Mouse (Mus musculus) heart, embryonic 14.5 days (tissue): ENCODE measurements around the gene B3glct. TPM values are rescaled to one million over a fixed set of nuclear protein-coding genes. Genes with fewer than 3 reads are reported as not detected.

Source experiments
- ATAC-seq: fragments of 200-750 bp; cut with Nextera tagmentation; 2 replicates; pipeline ENCODE4 v1.8.0; 2017; ENCODE audit warnings: low read depth, moderate TSS enrichment; ENCODE audit not compliant: insufficient number of reproducible peaks, insufficient read depth, low FRiP score
- H3K27ac ChIP-seq, 2 experiments: fragments of 200-500 bp in 1 of 2; fragments of 300-500 bp in 1 of 2; sonication (generic) in 1 of 2; replicated peaks in 1 of 2; 2 replicates each; pipeline ENCODE4 v1.5.1; 2012 to 2014; ENCODE audit warnings: low read depth in 2 of 2, low read length in 2 of 2, control low read depth in 1 of 2, mild to moderate bottlenecking in 1 of 2, mixed read lengths in 1 of 2; ENCODE audit not compliant: control insufficient read depth in 1 of 2, insufficient read depth in 1 of 2
- H3K27me3 ChIP-seq: fragments of 300-500 bp; sonication (generic); 2 replicates; pipeline ENCODE4 v1.6.1; 2014; ENCODE audit warnings: mild to moderate bottlenecking, low read length, control low read depth; ENCODE audit not compliant: control insufficient read depth, insufficient read depth
- H3K36me3 ChIP-seq: fragments of 300-500 bp; sonication (generic); 2 replicates; pipeline ENCODE4 v1.6.1; 2014; ENCODE audit warnings: mild to moderate bottlenecking, control low read depth, low read length, mixed read lengths; ENCODE audit not compliant: control insufficient read depth, insufficient read depth
- H3K4me1 ChIP-seq, 2 experiments: fragments of 200-500 bp in 1 of 2; fragments of 300-500 bp in 1 of 2; sonication (generic) in 1 of 2; 2 replicates each; pipeline ENCODE4 v1.6.1; 2012 to 2014; ENCODE audit warnings: low read length in 2 of 2, control low read depth in 1 of 2, mixed read lengths in 1 of 2; ENCODE audit not compliant: control insufficient read depth in 2 of 2, insufficient read depth in 2 of 2
- H3K4me2 ChIP-seq: fragments of 300-500 bp; sonication (generic); 2 replicates; pipeline ENCODE4 v1.6.1; 2014; ENCODE audit warnings: mild to moderate bottlenecking, low read length
- H3K4me3 ChIP-seq, 2 experiments: fragments of 200-500 bp in 1 of 2; fragments of 300-500 bp in 1 of 2; sonication (generic) in 1 of 2; 2 replicates each; pipeline ENCODE4 v1.5.1; 2012 to 2014; ENCODE audit warnings: low read length in 2 of 2, mild to moderate bottlenecking in 2 of 2, control low read depth in 1 of 2, low read depth in 1 of 2, moderate library complexity in 1 of 2; ENCODE audit not compliant: control insufficient read depth in 1 of 2, insufficient read depth in 1 of 2
- H3K9ac ChIP-seq: fragments of 300-500 bp; sonication (generic); 2 replicates; pipeline ENCODE4 v1.6.1; 2014; ENCODE audit warnings: mild to moderate bottlenecking, low read length
- H3K9me3 ChIP-seq: fragments of 300-500 bp; sonication (generic); 2 replicates; pipeline ENCODE4 v1.6.1; 2016; ENCODE audit warnings: low read length, control low read depth; ENCODE audit not compliant: control insufficient read depth
- WGBS: fragments of 180-500 bp; shearing (Covaris S2); extraction: QIAGEN DNeasy Blood & Tissue Kit; methylation state at CpG from one replicate; pipeline ENCODE4 v1.1.7; 2014; 5-methylcytosine and 5-hydroxymethylcytosine counted together
- polyA plus RNA-seq: library from polyadenylated mRNA; unstranded; fragments of >200 nt; fragmentation: Nextera tagmentation; extraction: Ambion mirVana; gene quantifications from 2 replicates; pipeline ENCODE4 v1.2.1, GENCODE M21; 2014

Gene B3glct
- polyA plus RNA-seq, 1 experiment from 2014 or later = 10.8 TPM

- H3K4me1 ChIP-seq = no peaks in the 10 kb centered on the region
- no peaks in the 10 kb centered on the region for H3K36me3 ChIP-seq
- H3K4me3 ChIP-seq = no peak overlapping the region
- no peaks in the 10 kb centered on the region for H3K9me3 ChIP-seq
- ATAC-seq = no peak
- 56% methylated on average over 6 of the region's 6 CpGs for WGBS
- H3K9ac ChIP-seq = no peak overlapping the region
- H3K27me3 ChIP-seq = no peaks in the 10 kb centered on the region
- no peak overlapping the region for H3K27ac ChIP-seq
- no peak overlapping the region for H3K4me2 ChIP-seq
These were observed 35.7 kb upstream of the B3glct start for GRCm38 (mm10) chr5:149642366-149642765.

DNA sequence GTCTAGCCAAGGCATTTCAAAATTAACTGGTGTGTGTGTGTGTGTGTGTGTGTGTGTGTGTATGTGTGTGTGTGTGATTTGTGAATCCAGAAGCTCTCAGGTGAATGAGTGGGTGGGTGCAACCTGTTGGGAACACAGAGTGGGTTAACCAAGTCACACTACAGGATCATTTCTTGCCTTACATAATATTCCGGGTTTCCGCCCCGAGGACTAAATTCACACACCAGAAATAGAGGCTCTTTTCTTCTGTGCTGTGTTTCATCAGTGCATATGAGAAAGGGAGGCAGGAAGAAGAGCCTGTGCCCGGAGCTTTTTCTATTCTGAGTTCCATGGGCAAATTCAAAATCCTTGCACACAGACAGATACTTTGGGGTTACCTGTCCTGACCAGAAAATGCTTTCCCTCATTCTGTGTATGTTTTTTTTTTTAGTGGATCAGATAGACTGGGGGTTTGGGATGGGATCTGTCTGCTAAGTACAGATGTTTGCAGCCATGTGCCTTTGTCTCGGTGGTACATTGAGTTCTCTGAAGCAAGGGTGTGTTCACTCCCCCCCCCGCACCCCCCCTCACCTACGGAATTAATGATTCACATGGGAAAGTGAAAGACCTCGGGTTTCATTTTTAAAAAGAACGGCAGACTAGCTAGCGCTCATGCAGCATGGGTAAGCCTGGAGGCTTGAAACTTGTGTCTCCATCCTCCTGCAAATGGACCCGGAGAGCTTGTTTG, 35.1 kb upstream of the B3glct start:
- H3K4me3 ChIP-seq = no peak overlapping the region
- H3K36me3 ChIP-seq = no peaks in the 10 kb centered on the region
- no peak overlapping the region for H3K27ac ChIP-seq
- peaks cover 0 to under 1% of the 10 kb centered on the region in 2 experiments; a peak in 2 of 4 replicates for H3K4me1 ChIP-seq
- no peak overlapping the region for H3K9ac ChIP-seq
- 77% methylated on average over 11 of the region's 11 CpGs for WGBS
- H3K9me3 ChIP-seq = no peaks in the 10 kb centered on the region
- H3K27me3 ChIP-seq = no peaks in the 10 kb centered on the region
- ATAC-seq = no peak
- H3K4me2 ChIP-seq = no peak overlapping the region

DNA sequence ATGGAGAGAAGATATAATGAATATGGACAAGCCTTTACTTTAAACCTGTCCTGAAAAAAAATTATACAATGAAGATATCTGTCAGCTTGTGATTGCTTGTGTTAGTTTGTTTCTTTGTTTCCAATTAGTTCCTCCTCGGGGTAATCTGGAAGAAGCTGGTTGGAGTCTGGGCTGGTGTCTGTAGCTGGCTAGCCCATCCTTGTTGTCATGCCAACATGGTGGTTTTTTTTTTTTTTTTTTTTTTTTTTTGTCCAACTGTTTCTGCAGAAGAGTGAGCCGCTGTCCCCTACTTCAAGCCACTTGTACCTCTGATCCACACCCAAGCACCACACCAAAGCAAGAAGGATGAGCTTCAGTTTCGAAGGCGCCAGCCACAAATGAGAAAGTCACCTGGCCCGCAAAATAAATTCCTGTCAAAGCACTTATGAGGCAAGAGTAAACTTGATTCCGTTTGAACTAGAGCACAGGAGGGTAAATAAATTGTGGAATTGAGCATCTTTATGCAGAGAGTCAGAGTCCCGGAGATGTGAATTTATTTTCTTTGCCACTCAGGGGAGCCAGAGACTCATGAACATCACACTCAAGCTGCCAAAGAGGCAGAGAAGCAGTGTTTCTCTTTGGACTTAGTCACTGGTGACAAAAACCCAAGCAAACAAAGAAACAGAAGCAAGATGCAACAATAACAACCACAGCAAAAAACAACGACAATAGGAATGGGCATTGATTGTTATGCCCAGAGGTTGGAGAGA, 30.5 kb upstream of the B3glct start:
- WGBS = 78% methylated on average over 8 of the region's 8 CpGs
- no peaks in the 10 kb centered on the region for H3K27me3 ChIP-seq

GRCm38 (mm10) chr5:149648196-149648595, 29.8 kb upstream of the B3glct start:
- no peaks in the 10 kb centered on the region for H3K36me3 ChIP-seq
- peaks cover 12 to 13% of the 10 kb centered on the region in 2 experiments for H3K4me1 ChIP-seq
- H3K9ac ChIP-seq = no peak overlapping the region
- H3K27ac ChIP-seq = no peak overlapping the region
- 29% methylated on average over 4 of the region's 4 CpGs for WGBS
- H3K9me3 ChIP-seq = no peaks in the 10 kb centered on the region
- no peak overlapping the region for H3K4me2 ChIP-seq
- no peaks in the 10 kb centered on the region for H3K27me3 ChIP-seq
- H3K4me3 ChIP-seq = no peak overlapping the region
- ATAC-seq = no peak

More for the DNA sequence above, 30.5 kb upstream of the B3glct start:
- Histone ChIP-seq H3K36me3 (no peaks in the 10 kb centered on the region), H3K9ac (no peak overlapping the region), H3K4me1 (peaks cover 12 to 13% of the 10 kb centered on the region in 2 experiments), H3K9me3 (no peaks in the 10 kb centered on the region), H3K4me3 (no peak overlapping the region), H3K27ac (no peak overlapping the region), H3K4me2 (no peak overlapping the region)
- no peak for ATAC-seq

DNA sequence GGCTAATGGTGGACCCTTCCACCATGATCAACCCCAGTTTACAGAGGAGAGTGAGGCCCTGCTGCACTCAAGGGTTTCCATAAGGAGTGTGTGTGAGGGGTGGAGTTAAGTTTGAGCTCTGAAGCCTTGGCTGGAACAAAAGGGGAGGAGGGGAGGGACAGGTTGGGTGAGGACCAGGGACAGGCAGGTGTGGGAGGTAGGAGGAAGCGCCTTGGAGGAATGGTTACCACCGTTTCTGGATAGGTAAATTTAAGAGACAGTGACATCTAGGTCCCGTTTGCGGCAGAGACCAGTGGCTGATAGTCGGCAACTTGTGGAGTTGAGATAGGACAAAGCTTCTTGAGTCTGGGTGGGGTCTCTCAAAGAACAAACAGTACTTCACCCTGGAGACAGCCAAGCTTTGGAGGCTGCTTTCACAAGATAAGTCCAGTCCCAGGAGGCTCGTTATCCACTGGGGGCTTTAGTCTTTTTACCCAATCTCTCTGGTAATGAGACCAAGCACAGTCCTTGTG, 29.1 kb upstream of the B3glct start:
- Histone ChIP-seq H3K27me3 (no peaks in the 10 kb centered on the region), H3K4me1 (peaks cover 12 to 13% of the 10 kb centered on the region in 2 experiments), H3K4me3 (no peak overlapping the region), H3K27ac (no peak overlapping the region), H3K9ac (no peak overlapping the region), H3K4me2 (no peak overlapping the region), H3K9me3 (no peaks in the 10 kb centered on the region), H3K36me3 (no peaks in the 10 kb centered on the region)
- WGBS = 34% methylated on average over 6 of the region's 6 CpGs
- ATAC-seq = no peak

DNA sequence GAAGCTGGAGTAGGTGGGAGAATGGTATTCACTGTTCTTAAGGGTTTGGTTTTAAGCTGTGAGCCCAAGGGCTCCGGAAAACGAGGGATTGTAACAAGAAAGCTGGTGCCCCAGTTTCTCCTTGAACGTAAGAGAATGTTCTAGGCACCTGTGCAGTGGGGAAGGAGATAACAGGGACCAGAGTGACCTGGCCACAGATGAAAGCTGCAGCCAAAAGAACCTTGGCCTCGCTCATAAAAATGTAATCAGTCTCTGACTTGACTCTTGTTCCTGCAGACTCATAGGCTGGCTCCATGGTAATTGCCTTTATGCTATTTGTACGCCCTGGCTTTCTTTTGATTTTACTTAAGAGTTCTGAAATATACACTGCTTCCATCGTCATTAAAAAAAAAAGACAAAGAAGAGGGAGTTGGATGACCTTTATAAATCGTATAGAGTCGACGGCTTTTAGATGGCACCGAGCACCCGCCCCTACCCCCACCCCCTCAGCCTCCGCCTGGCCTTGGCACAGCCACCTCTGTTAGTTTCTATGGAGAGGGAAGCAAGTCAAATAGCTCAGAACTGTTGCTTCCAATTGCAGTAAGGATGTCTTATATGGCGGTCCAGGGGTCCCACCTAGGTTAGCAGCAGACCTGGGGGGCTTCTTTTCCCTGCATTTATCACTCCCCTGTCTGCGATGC, 28.4 kb upstream of the B3glct start:
- ATAC-seq = no peak
- H3K36me3 ChIP-seq = no peaks in the 10 kb centered on the region
- H3K4me1 ChIP-seq = peaks cover 12 to 13% of the 10 kb centered on the region in 2 experiments
- no peak overlapping the region for H3K4me3 ChIP-seq
- H3K4me2 ChIP-seq = no peak overlapping the region
- no peaks in the 10 kb centered on the region for H3K27me3 ChIP-seq
- WGBS = 82% methylated on average over 14 of the region's 14 CpGs
- no peak overlapping the region for H3K27ac ChIP-seq
- H3K9ac ChIP-seq = no peak overlapping the region
- H3K9me3 ChIP-seq = no peaks in the 10 kb centered on the region

DNA sequence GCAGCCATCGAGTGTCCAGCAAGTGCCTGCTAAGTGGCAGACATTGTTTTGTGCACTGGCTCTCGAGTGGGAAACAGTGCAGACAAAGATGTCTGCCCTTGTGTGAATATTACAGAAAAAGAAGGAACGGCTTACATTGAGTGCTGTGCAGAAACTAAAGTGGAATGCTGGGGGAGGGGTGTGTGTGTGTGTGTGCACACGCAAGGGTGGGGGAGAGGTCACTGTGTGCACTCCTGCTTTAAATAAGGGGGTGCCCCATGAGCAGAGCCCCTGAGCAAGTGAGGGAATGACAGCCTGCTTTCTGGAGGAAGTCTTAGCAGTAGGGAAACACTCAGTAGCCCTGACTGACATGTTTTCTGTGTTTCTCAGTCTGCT, 27.9 kb upstream of the B3glct start:
- ATAC-seq = no peak
- no peak overlapping the region for H3K9ac ChIP-seq
- H3K4me3 ChIP-seq = no peak overlapping the region
- peaks cover 12 to 13% of the 10 kb centered on the region in 2 experiments for H3K4me1 ChIP-seq
- WGBS = 48% methylated on average over 4 of the region's 4 CpGs
- H3K9me3 ChIP-seq = no peaks in the 10 kb centered on the region
- H3K36me3 ChIP-seq = no peaks in the 10 kb centered on the region
- no peak overlapping the region for H3K4me2 ChIP-seq
- H3K27ac ChIP-seq = no peak overlapping the region
- no peaks in the 10 kb centered on the region for H3K27me3 ChIP-seq
